Mouse (Mus musculus): Measurements from ENCODE around the gene Tpt1.
"Not testable (repeated sequence)": the region's sequence is repeated elsewhere in the genome, so short reads cannot be mapped to it uniquely, and the experiment has no call there.

The Tpt1 gene

DNA sequence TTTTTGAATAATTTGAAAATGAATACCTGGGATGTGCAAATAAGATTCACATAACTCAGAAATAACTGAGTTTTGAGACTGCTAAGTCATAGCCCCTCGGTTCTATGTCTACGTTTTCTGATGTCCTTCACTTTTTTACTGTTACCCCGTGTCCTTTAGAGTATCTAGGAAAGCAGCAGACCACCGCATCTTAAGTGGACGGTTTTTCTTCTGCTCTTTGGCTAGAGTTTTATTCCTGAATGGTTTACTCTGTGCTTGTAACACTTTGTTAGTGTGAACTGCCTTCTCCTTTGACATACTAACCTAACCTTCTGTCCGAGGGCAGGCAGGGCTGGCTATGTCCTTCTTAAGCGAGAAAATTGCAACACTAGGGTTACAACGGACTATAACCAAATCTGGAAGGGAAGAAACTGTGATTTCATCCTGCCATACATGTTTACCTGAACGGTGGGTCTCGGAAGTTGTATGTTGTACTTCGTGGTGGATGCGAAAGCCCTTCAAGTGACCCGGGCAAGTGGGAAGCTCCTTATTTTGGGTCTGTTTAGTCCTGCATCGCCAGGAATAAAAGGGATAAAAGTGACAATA lies 690 bp upstream of the Tpt1 start:
- DNase-seq, result no peak

DNA sequence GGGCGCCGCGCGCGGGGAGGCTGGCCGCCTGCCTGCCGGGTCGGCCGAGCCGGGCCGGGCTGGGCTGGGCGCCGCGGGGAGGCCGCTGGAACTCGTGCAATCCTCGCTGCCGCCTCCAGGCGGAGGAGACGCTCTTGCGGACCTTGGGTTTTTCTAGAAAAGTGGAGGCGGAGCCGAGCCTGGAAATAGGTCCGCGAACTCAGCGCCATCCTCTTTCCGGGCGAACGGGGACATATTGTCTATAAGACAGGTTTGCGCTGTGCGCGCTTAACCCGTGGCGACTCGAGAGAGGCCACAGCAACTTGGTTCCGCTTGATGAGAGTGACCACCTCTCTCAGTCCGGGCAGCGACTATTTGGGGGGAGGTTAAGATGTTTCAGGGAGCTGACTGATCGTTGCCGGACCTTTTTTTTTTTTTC lies 814 bp downstream of the Tpt1 start:
- peak; percentile 91 to 93 for DNase-seq

- no peak for DNase-seq
Measured at GRCm38 (mm10) chr14:75847669-75848068, 2.8 kb downstream of the Tpt1 start.

GRCm38 (mm10) chr14:75848482-75848881 lies 3.6 kb downstream of the Tpt1 start:
- no peak for DNase-seq

- no peak for DNase-seq
Measured at GRCm38 (mm10) chr14:75849236-75849635, 4.3 kb downstream of the Tpt1 start.

GRCm38 (mm10) chr14:75849842-75850568 lies 5.1 kb downstream of the Tpt1 start:
- no peak for DNase-seq

DNA sequence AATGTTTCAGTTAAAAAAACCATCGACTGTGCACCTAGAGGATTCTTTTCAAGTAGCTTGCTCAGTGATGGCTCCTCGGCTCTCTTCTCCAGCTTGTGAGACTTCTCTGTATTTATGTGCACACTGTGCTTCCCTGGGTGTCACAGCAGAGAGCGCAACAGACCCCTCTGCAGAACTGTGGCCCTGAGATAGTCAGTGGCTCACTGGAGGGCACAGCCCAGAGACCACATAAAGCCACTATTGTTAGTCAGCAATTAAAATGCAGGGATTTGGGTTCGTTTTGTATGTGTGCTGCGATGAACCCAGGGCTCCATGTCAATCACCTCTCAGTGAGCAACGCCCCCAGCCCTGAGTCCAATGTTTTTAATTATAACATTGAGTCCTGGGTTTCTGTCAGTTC lies 5.9 kb downstream of the Tpt1 start:
- no peak for DNase-seq

DNA sequence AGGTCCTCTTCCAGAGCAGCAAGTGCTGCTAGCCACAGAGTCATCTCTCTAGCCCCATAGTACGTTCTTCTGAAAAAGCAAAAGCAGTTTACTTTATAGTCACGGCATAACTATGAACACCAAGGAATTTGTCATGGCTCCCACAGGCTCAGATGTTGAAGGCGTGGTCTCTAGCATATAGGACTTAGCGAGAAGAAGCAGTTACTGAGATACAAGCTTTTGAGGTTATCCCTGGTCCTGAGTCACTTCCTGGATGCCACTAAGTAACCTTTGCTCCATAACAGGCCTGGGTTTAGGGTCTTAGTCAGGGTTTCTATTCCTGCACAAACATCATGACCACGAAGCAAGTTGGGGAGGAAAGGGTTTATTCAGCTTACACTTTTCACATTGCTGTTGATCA lies 7.1 kb downstream of the Tpt1 start:
- no peak for DNase-seq

DNA sequence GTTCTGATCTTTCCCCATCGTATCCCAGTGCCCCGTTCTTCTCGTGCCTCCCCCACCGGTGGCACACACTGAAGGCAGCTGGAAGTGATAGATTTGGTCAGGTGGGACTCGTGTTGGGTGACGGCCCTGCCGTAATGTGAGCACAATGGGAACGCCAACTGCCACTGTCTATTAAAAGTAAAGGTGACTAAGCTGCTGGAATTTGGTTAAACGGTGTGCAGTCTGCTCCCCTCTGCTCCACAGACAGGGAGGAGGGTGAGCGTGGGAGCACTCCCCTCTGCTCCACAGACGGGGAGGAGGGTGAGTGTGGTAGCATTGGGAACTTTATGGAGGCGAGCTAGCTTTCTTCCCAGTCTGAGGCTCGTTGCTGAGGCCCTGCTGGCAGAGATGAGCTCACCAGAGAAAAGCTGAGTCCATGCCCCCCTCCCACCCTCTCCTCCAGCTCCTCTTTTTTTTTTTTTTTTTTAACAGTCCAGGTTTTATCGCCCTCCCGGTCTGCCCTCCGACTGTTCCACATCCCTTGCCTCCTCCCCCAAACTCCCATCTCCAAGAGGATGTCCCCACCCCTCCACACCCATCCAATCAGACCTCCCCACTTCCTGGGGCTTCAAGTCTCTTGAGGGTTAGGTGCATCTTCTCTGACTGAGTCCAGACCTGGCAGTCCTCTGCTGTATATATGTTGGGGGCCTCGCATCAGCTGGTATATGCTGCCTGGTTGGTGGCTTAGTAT lies 10.5 kb downstream of the Tpt1 start:
- no peak for DNase-seq

- DNase-seq, result no peak
Measured at GRCm38 (mm10) chr14:75858181-75858580, 13.3 kb downstream of the Tpt1 start.

GRCm38 (mm10) chr14:75859619-75860018 lies 14.7 kb downstream of the Tpt1 start:
- DNase-seq, result no peak

- DNase-seq, result no peak
Measured at GRCm38 (mm10) chr14:75862701-75863100, 17.8 kb downstream of the Tpt1 start.

GRCm38 (mm10) chr14:75863549-75864409 lies 18.9 kb downstream of the Tpt1 start:
- peak; percentile 88 to 93 for DNase-seq

DNA sequence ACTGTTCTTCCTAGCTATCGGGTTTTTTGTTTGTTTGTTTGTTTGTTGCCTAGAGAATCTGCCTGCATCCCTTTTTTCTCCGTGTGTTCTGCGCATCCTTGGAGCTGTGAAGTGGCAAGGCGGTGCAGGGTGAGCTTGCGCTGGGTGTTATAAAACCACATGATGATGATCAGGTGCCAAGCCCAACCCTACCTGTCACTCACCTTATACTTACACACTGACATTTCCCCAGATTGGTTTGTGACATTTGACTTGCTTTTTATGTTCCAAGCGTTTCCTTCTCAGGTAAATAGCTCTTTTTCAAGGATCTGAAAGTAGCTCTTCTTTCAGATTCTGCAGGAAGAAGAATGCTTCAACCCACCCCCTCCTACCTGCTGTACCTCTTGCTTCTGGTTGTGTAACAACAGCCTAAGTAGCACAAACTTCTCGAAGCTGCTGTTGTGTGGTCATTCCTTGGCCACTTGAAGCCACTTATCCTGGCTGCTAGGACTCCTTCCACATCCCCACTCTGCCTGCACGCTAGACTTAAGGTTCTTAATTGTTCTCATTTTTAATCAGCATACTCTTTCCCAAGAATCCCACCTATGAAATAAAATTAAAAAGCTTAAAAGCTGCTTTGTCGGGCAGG lies 21.9 kb downstream of the Tpt1 start:
- DNase-seq, result no peak

- DNase-seq, result not testable (repeated sequence)
Measured at GRCm38 (mm10) chr14:75868028-75868427, 23.1 kb downstream of the Tpt1 start.

DNA sequence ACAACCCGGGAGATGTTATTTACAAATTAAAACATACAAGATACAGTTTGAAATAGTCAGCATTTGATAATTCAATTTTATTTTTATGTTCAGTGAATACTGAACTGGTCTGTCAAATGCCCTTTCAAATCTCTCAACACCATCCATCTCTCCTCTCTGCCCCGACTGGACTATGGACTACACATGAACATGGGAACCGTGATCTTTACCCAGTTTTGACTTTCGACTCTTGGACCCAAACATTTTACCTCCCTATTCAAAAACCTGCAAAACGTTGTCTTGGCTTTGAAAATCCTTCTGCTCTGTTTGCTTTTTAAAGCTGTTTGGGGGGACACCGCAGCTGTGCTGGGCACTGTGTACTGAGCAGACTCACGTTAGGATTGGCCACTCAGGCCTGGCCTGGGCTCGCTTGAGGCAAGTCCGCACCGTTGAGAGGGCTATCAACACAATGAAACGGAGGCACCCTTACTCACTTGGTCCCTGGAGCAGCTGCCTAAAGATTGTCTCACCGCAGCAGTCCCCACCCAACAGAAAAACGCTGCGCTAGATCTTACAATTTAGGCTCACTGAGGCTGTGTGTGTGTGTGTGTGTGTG lies 25.0 kb downstream of the Tpt1 start:
- DNase-seq, result peak; percentile 16 to 49

DNA sequence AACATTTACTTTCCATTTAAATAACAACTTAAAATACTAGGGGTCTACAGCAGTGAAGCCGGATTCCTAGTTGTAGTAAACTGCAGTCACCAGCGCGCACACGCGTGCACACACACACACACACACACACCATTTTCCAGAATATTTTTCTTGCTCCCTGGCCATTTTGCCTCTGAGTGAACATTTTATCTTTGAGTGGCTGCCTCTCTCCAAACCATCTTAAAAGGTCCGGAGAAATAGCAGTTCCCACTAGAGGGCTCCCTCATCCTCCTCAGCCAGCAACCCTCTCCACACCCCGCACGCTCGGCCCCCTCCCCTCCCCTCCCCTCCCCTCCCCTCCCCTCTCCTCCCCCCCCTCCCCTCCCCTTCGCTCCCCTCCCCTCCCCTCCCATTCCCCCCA lies 25.7 kb downstream of the Tpt1 start:
- DNase-seq, result peak; percentile 53 to 65

DNA sequence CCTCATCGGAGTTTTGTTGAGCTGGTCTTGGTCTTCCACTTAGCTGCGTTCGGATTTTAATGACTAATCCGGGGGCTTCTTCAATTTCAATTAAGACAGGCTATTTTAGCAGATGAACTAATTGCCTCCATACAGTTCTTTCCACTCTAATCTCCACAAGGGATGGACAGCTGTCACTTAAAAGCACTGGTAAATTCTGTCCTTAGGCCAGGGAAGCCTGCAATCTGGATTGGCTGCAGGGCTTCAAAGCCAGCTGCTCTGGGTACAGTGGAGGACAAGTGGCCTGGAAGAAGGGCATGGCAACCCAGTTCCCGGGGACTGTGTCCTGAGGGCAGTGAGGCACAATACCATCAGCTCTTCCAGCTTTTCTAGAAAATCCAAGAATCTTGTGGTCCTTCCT lies 26.2 kb downstream of the Tpt1 start:
- no peak for DNase-seq

GRCm38 (mm10) chr14:75871750-75872149 lies 26.9 kb downstream of the Tpt1 start:
- no peak for DNase-seq

DNA sequence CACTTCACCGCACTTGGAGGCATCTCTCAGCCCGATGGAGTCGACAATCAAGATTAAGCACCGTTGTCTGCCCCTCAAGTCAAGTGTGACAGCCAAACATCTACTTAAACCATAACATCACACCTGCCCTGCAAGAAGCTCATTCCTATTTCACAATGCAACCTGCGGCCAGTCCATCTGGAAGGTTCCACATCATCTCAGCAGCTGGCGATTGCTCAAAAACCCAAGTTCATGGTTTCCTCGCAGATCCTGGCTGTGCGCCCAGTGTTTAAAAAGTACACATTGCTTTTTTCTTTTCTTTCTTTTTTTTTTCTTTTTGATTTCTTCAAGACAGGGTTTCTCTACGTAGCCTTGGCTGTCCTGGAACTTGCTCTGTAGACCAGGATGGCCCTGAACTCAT lies 28.7 kb downstream of the Tpt1 start:
- DNase-seq, result peak; percentile 68 to 71

- peak; percentile 80 to 85 for DNase-seq
Measured at GRCm38 (mm10) chr14:75876320-75877043, 31.6 kb downstream of the Tpt1 start.

Measured in kidney, postnatal 25 days (tissue).